Mouse (Mus musculus): ENCODE results near the gene Agbl5.

Agbl5 gene

GRCm38 (mm10) chr5:30919831-30920614, 31.5 kb downstream of the Agbl5 start:
- DNase-seq (ENCODE audit: low spot score in 2 of 2): no peak

GRCm38 (mm10) chr5:30920621-30921020, 32.1 kb downstream of the Agbl5 start:
- no peak for DNase-seq (ENCODE audit: low spot score in 2 of 2)

- DNase-seq (ENCODE audit: low spot score in 2 of 2): peak; percentile 95 to 100
These were observed 33.0 kb downstream of the Agbl5 start, which contains the start of gene Khk for GRCm38 (mm10) chr5:30921256-30922033. Khk (plus strand) TSS chr5:30921431.

GRCm38 (mm10) chr5:30922581-30923041, 34.1 kb downstream of the Agbl5 start:
- DNase-seq (ENCODE audit: low spot score in 2 of 2): no peak

- no peak for DNase-seq (ENCODE audit: low spot score in 2 of 2)
These were observed 34.6 kb downstream of the Agbl5 start for GRCm38 (mm10) chr5:30923119-30923518.

GRCm38 (mm10) chr5:30924614-30925013, 36.1 kb downstream of the Agbl5 start:
- DNase-seq (ENCODE audit: low spot score in 2 of 2): peak in 1 of 2 experiments; percentile 58

GRCm38 (mm10) chr5:30925217-30925616, 36.7 kb downstream of the Agbl5 start:
- DNase-seq (ENCODE audit: low spot score in 2 of 2): peak in 1 of 2 experiments; percentile 51

GRCm38 (mm10) chr5:30926073-30926472, 37.6 kb downstream of the Agbl5 start:
- DNase-seq (ENCODE audit: low spot score in 2 of 2): no peak

- DNase-seq (ENCODE audit: low spot score in 2 of 2): no peak
These were observed 39.5 kb downstream of the Agbl5 start for GRCm38 (mm10) chr5:30927945-30928529.

- peak; percentile 50 to 77 for DNase-seq (ENCODE audit: low spot score in 2 of 2)
These were observed 41.6 kb downstream of the Agbl5 start for GRCm38 (mm10) chr5:30930121-30930520.

GRCm38 (mm10) chr5:30930846-30931245, 42.4 kb downstream of the Agbl5 start:
- no peak for DNase-seq (ENCODE audit: low spot score in 2 of 2)

- no peak for DNase-seq (ENCODE audit: low spot score in 2 of 2)
These were observed 42.9 kb downstream of the Agbl5 start for GRCm38 (mm10) chr5:30931378-30931777.

- peak in 1 of 2 experiments; percentile 53 for DNase-seq (ENCODE audit: low spot score in 2 of 2)
These were observed 45.2 kb downstream of the Agbl5 start for GRCm38 (mm10) chr5:30933705-30934104.

GRCm38 (mm10) chr5:30934725-30935461, 46.4 kb downstream of the Agbl5 start:
- no peak for DNase-seq (ENCODE audit: low spot score in 2 of 2)

GRCm38 (mm10) chr5:30943004-30943403, 54.5 kb downstream of the Agbl5 start:
- no peak for DNase-seq (ENCODE audit: low spot score in 2 of 2)

GRCm38 (mm10) chr5:30944344-30944743, 55.9 kb downstream of the Agbl5 start:
- DNase-seq (ENCODE audit: low spot score in 2 of 2): no peak

- peak; percentile 37 to 71 for DNase-seq (ENCODE audit: low spot score in 2 of 2)
These were observed 56.7 kb downstream of the Agbl5 start, which contains the start of gene Cgref1 for GRCm38 (mm10) chr5:30944956-30945781. Cgref1 (minus strand) TSS chr5:30945591.

GRCm38 (mm10) chr5:30948620-30949019, 60.1 kb downstream of the Agbl5 start:
- DNase-seq (ENCODE audit: low spot score in 2 of 2): no peak

GRCm38 (mm10) chr5:30949654-30950326, 61.3 kb downstream of the Agbl5 start:
- peak; percentile 89 to 92 for DNase-seq (ENCODE audit: low spot score in 2 of 2)

- no peak for DNase-seq (ENCODE audit: low spot score in 2 of 2)
These were observed 62.0 kb downstream of the Agbl5 start for GRCm38 (mm10) chr5:30950451-30950850.
